Mouse (Mus musculus) intestine, embryonic 15.5 days (tissue): ENCODE results near the gene Birc5. TPM values are rescaled to one million over a fixed set of nuclear protein-coding genes. Genes with fewer than 3 reads are reported as not detected.
A peak's percentile ranks its signal among the peaks of the same experiment; 100 is the strongest.

Experiments
- ATAC-seq: fragments of 200-750 bp; cut with Nextera tagmentation; 2 replicates; pipeline ENCODE4 v1.8.0; 2017; ENCODE audit warnings: moderate TSS enrichment, moderate library complexity
- H3K27ac ChIP-seq: fragments of 300-500 bp; sonication (generic); 2 replicates; pipeline ENCODE4 v1.5.1; 2015; ENCODE audit warnings: mild to moderate bottlenecking, inconsistent platforms
- H3K27me3 ChIP-seq: fragments of 300-500 bp; sonication (generic); replicated peaks from 2 replicates; pipeline ENCODE4 v1.6.1; 2015; ENCODE audit warnings: inconsistent platforms
- H3K36me3 ChIP-seq: fragments of 300-500 bp; sonication (generic); 2 replicates; pipeline ENCODE4 v1.6.1; 2015; ENCODE audit warnings: inconsistent platforms
- H3K4me1 ChIP-seq: fragments of 300-500 bp; sonication (generic); replicated peaks from 2 replicates; pipeline ENCODE4 v1.6.1; 2015; ENCODE audit warnings: inconsistent platforms
- H3K4me2 ChIP-seq: fragments of 300-500 bp; sonication (generic); replicated peaks from 2 replicates; pipeline ENCODE4 v1.6.1; 2015; ENCODE audit warnings: mild to moderate bottlenecking, inconsistent platforms
- H3K4me3 ChIP-seq: fragments of 300-500 bp; sonication (generic); replicated peaks from 2 replicates; pipeline ENCODE4 v1.5.1; 2015; ENCODE audit warnings: inconsistent platforms
- H3K9ac ChIP-seq: fragments of 300-500 bp; sonication (generic); 2 replicates; pipeline ENCODE4 v1.6.1; 2015; ENCODE audit warnings: inconsistent platforms
- H3K9me3 ChIP-seq: fragments of 300-500 bp; sonication (generic); 2 replicates; pipeline ENCODE4 v1.6.1; 2016; ENCODE audit warnings: inconsistent platforms
- WGBS: fragments of 180-500 bp; shearing (Covaris S2); methylation state at CpG from one replicate; pipeline ENCODE4 v1.1.7; 2015; 5-methylcytosine and 5-hydroxymethylcytosine counted together
- polyA plus RNA-seq: library from polyadenylated mRNA; unstranded; fragments of >200 nt; fragmentation: Nextera tagmentation; extraction: Ambion mirVana; gene quantifications from 2 replicates; pipeline ENCODE4 v1.2.1, GENCODE M21; 2015

Birc5 gene
- polyA plus RNA-seq, 1 experiment from 2014 or later = 336 TPM

DNA sequence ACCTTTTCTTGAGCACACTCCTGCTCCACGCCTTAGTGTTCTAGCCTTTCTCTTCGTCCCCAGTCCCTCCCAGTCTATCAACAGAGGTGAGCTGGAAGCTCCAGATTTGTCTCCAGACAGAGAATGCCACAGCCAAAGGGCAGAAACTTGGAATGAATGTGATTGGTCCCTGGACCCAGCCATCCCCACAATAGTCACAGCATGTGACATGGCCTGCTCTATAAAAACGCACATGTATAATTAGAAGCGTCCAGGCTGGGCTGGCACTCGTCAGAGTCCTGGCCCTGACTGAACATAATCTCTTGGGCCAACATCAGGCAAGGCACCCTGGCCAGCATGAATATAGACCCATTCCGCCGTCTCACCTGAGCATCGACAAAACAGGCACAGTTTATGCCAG, 30.0 kb upstream of the Birc5 start:
- H3K27ac ChIP-seq = no peak overlapping the region
- H3K4me2 ChIP-seq = no peak overlapping the region
- H3K9me3 ChIP-seq = no peaks in the 10 kb centered on the region
- 84% methylated on average over 8 of the region's 8 CpGs for WGBS
- peaks cover 48% of the 10 kb centered on the region for H3K36me3 ChIP-seq
- no peak overlapping the region for H3K9ac ChIP-seq
- H3K4me3 ChIP-seq = no peak overlapping the region
- H3K4me1 ChIP-seq = peaks cover 20% of the 10 kb centered on the region
- H3K27me3 ChIP-seq = no peaks in the 10 kb centered on the region
- no peak for ATAC-seq

DNA sequence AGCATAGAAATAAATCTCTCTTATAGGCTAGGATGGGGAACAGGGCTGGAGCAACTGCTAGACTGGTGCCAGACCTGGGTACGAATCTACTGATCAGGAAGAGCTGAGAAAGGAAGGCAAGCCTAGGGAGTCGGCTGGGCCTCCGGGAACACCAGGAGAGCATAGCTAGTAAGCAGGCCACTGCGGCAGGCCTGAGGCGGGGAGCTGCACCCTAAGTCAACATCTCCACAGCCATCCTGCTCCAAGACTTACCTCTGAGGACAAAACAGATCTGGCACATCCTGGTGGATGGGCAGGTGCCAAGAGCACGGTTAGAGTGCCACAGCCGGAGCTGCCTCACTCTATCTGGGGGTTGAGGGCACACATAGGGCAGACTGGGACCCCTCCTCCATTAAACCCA, 28.9 kb upstream of the Birc5 start:
- H3K4me1 ChIP-seq = peaks cover 24% of the 10 kb centered on the region
- H3K9me3 ChIP-seq = no peaks in the 10 kb centered on the region
- no peak overlapping the region for H3K9ac ChIP-seq
- no peak overlapping the region for H3K27ac ChIP-seq
- no peak overlapping the region for H3K4me3 ChIP-seq
- 91% methylated on average over 7 of the region's 7 CpGs for WGBS
- ATAC-seq = no peak
- peaks cover 37% of the 10 kb centered on the region for H3K36me3 ChIP-seq
- no peak overlapping the region for H3K4me2 ChIP-seq
- H3K27me3 ChIP-seq = no peaks in the 10 kb centered on the region

DNA sequence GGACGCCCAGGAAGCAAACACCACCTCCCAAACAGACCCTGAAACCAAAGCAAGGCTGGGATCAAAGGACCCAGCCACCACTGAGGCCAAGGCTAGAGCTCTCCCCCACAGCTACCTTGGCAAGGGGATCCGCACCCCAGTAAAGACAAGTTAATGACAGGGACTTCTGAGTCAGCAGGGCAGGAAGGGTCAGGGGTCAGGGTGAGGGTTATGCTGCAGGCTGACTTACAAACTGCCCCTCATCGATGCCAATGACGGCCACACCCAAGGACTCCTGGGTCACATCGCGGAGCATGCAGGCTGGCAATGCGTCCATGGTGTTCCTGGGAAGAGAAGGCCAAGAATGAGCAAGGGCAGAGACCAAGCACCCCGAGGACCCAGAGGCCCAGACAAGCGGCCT, 27.2 kb upstream of the Birc5 start:
- no peak overlapping the region for H3K9ac ChIP-seq
- WGBS = 83% methylated on average over 9 of the region's 9 CpGs

DNA sequence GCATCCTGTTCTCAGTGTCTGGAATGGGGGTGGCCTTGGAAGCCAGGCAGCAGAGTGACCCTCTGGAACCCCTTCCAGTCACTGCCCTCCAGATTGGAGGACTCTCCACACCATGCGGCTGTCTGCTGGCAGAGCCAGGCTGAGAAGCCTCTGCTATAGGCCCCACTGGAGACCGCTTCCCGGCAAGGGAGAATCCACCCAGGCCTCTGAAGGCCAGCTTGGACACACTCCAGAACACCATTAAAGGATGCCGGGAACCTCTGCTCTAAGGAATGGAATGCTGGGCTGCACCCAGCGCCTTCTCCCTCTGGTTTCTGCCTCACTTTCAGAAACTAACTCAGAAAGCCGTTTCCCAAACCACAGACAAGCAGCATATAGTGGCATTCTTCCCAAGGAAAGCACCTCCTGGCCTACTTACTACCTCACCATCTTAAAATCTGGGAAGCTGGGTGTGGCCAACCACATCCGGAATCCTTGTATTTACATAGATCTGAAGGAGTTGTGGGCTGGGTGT, 26.3 kb upstream of the Birc5 start:
- Histone ChIP-seq H3K9me3 (no peaks in the 10 kb centered on the region), H3K4me2 (peak overlapping the region; percentile 34), H3K9ac (0 out of 2 replicates have a peak overlapping the region, but pooled peaks have one; percentile 15), H3K36me3 (peaks cover 32% of the 10 kb centered on the region), H3K4me1 (peaks cover 38% of the 10 kb centered on the region), H3K4me3 (no peak overlapping the region), H3K27ac (peak overlapping the region; percentile 67), H3K27me3 (no peaks in the 10 kb centered on the region)
- WGBS = 57% methylated on average over 7 of the region's 7 CpGs
- ATAC-seq = no peak

More for the DNA sequence above, 27.2 kb upstream of the Birc5 start:
- Histone ChIP-seq H3K4me1 (peaks cover 29% of the 10 kb centered on the region), H3K27ac (no peak overlapping the region), H3K4me2 (no peak overlapping the region), H3K27me3 (no peaks in the 10 kb centered on the region), H3K36me3 (peaks cover 32% of the 10 kb centered on the region), H3K4me3 (no peak overlapping the region), H3K9me3 (no peaks in the 10 kb centered on the region)
- ATAC-seq = no peak

DNA sequence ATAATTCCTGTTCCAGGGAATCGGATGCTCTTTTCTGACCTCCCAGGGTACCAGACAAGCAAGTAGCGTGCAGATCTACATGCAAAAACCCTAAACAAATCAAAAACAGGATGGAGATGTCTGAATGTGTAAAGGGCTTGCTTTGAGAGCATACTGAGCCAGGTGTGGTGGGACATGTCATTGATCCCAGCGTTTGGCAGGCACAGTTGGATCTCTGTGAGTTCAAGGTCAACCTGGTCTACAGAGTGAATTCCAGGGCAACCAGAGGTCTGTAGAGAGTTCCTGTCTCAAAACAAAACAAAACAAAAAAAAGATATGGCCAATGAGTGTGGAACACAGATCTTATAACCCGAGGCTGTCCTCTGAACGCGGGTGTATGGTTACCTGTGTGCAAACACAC, 25.6 kb upstream of the Birc5 start:
- H3K4me2 ChIP-seq = peak overlapping the region; percentile 79; the same call in 1 of the 2 replicates
- no peak overlapping the region for H3K4me3 ChIP-seq
- peak overlapping the region; percentile 67 for H3K27ac ChIP-seq
- H3K9ac ChIP-seq = no peak overlapping the region
- ATAC-seq = no peak
- WGBS = 93% methylated on average over 6 of the region's 6 CpGs
- peaks cover 44% of the 10 kb centered on the region for H3K4me1 ChIP-seq
- H3K9me3 ChIP-seq = no peaks in the 10 kb centered on the region
- no peaks in the 10 kb centered on the region for H3K27me3 ChIP-seq
- peaks cover 29% of the 10 kb centered on the region for H3K36me3 ChIP-seq

DNA sequence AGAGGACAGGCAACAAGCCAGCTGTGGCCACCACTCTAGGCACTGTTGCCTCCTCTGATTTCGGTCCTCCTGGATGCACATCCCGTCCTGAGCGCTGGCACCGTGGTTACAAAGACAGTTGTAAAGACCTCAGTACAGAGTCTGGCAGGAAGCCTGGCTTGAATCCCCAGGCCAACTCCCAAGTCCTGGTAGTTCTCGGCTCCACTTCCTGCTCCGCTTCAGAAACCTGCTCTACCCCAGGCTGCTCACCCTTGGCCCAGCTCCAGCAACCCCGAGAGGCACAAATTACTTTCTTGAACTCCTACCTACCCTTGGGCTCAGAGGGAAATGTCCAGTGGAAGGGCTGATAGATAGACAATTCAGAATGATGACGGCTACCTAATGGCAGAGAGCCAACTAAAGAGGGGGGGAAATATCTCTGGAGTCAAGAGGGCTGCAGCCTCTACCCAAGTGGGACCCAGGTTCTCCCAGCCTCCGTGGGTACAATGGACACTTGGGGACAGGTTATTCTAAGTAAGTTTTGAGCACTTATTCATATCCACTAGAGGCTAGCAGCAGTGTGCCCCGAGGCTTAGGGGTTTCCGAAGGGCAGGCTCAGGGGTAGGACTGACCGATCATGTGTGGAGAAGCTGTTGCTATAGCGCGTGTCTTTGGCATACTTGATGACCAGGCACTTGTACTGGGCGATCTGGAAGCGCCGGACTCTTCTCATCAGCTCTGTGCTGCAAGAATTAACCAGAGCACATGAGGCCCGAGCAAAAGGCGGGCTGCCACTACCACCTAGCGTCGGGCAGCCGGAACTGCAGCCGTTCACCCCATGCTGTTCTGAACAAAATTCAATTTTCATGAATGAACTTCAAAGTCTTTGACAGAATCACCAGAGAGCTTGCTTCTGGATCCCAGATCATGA, 24.7 kb upstream of the Birc5 start:
- Histone ChIP-seq H3K27ac (peak overlapping the region; percentile 72), H3K9me3 (no peaks in the 10 kb centered on the region), H3K9ac (peak overlapping the region; percentile 65), H3K27me3 (no peaks in the 10 kb centered on the region), H3K36me3 (peaks cover 21% of the 10 kb centered on the region), H3K4me1 (peaks cover 53% of the 10 kb centered on the region), H3K4me2 (peak overlapping the region; percentile 79), H3K4me3 (peak overlapping the region; percentile 59)
- ATAC-seq = peak; percentile 46
- WGBS = 12% methylated on average over 23 of the region's 23 CpGs

DNA sequence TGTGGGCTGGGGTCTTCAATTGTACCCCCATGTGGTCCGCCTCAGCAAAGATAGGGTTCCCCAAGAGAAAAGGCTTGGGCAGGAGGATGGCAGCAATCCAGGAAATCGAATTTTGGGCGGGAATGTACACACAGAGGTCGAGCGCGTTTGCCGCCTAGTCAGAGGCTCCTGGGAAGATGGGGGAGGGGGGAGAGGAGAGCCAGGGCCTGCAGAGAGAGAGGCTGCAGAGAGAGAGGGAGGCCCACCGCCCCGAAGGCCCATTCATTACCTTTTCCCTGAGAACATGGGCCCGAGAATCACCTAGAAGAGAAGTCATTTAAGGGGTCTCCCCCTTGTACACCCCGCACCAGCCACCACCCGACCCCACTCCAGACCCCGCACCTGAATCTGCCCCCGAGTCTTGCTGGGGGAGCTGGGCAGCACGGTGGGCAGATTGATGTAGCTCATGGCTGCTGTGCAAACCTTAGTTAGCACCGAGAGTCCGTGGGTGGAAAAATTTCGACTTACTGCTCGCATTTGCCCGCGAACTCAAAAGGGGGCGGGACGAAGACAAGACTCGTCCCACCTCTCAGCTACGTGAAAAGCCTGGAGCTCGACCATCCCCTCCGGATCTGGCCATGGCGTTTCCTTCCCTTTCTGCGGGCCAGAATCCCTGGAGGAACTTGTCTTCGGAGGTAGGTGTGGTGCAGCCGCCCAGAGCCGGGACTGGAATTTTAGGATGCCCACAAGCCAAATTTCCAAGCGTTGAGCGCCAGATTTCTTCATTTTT, 23.5 kb upstream of the Birc5 start, which contains the start of the genes Afmid and Tk1:
Gene Afmid (plus strand): TSS at position 592 of the 769 bp plus-strand sequence.
Gene Tk1 (minus strand): TSS at position 760 of the 769 bp plus-strand sequence.
- Histone ChIP-seq H3K9ac (peak within 1 kb of the TSS; percentile 65), H3K27ac (peak within 1 kb of the TSS; percentile 89), H3K4me3 (peak within 1 kb of the TSS; percentile 59), H3K9me3 (no peaks in the 10 kb centered on the region), H3K27me3 (no peaks in the 10 kb centered on the region), H3K4me1 (peaks cover 65% of the 10 kb centered on the region), H3K4me2 (peak within 1 kb of the TSS; percentile 79), H3K36me3 (0 out of 2 replicates have a peak, but pooled peaks cover 12% of the 10 kb centered on the region)
- under 1% methylated on average over 34 of the region's 34 CpGs for WGBS
- peak; percentile 72 for ATAC-seq

DNA sequence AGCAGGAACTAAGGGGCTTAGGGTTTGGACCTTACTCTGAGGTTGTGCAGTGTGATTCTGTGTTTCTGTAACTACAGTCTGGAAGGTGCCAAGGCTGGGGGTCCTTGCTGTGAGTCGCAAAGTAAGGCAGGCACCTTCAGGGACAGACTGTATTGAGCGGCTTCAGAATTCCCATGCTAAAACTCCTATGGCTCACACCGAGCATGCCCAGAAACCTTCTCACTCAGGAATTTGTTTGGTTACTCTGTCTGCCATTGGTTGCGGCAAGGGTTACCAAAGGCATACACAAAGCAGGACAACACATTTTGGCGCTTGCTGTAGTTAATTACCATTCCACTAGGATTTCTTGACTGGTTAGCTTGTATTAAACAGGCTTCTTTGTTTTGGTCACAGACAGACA, 22.9 kb upstream of the Birc5 start:
- H3K36me3 ChIP-seq = 0 out of 2 replicates have a peak, but pooled peaks cover 8% of the 10 kb centered on the region
- 8% methylated on average over 5 of the region's 5 CpGs for WGBS
- ATAC-seq = peak; percentile 6; the same call in 1 of the 2 replicates

DNA sequence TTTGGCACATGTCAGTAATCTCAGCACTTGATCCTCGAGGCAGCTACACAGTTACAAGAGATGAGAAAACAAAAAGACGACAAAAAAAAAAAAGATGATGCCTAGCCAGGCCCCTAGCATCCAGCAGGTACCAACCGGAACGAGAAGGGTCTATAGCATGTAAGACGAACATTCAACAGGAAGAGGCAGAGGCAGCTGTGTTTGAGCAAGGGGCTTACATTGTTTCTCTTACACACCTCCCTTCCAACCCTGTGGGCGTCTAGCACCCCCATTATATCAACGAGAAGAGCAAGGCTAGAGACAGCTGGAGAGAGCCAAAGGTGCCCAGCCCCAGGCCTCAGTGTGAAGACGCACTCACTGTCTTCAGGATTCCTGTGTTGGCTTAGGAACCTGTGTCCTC, 22.1 kb upstream of the Birc5 start:
- WGBS = 47% methylated on average over 8 of the region's 8 CpGs
- H3K27ac ChIP-seq = peak overlapping the region; percentile 94
- H3K9ac ChIP-seq = peak overlapping the region; percentile 11; the same call in 1 of the 2 replicates
- H3K9me3 ChIP-seq = no peaks in the 10 kb centered on the region
- H3K36me3 ChIP-seq = 0 out of 2 replicates have a peak, but pooled peaks cover 6% of the 10 kb centered on the region
- peak overlapping the region; percentile 79 for H3K4me2 ChIP-seq
- peaks cover 68% of the 10 kb centered on the region for H3K4me1 ChIP-seq
- no peak for ATAC-seq
- H3K27me3 ChIP-seq = no peaks in the 10 kb centered on the region
- no peak overlapping the region for H3K4me3 ChIP-seq

More for the DNA sequence above, 22.9 kb upstream of the Birc5 start:
- peak overlapping the region; percentile 79 for H3K4me2 ChIP-seq
- H3K9me3 ChIP-seq = no peaks in the 10 kb centered on the region
- H3K27ac ChIP-seq = peak overlapping the region; percentile 89
- H3K9ac ChIP-seq = peak overlapping the region; percentile 65
- peak overlapping the region; percentile 59 for H3K4me3 ChIP-seq
- no peaks in the 10 kb centered on the region for H3K27me3 ChIP-seq
- H3K4me1 ChIP-seq = peaks cover 67% of the 10 kb centered on the region

DNA sequence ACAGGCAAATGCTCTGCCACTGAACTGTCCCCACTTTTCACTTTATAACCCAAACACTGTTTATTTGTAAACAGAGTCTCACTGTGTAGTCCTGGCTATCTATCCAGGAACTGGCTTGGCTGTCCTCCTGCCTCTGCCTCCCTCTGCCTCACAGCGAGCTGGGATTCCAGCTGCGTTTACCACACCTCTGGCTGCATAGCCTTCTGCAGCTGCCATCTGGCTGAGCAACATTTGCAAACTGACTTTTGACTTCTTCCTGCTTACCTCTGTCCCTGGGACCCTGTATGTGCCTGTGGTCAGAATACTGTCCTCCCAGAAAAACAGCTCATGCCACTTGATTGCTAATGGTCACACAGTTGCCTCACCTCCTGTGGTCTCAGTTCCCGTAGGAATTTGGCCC, 21.7 kb upstream of the Birc5 start:
- H3K27ac ChIP-seq = peak overlapping the region; percentile 94
- 39% methylated on average over 3 of the region's 3 CpGs for WGBS
- no peaks in the 10 kb centered on the region for H3K9me3 ChIP-seq
- H3K9ac ChIP-seq = peak overlapping the region; percentile 11
- 0 out of 2 replicates have a peak, but pooled peaks cover 5% of the 10 kb centered on the region for H3K36me3 ChIP-seq
- peaks cover 69% of the 10 kb centered on the region for H3K4me1 ChIP-seq
- H3K4me2 ChIP-seq = peak overlapping the region; percentile 79
- H3K27me3 ChIP-seq = no peaks in the 10 kb centered on the region
- no peak overlapping the region for H3K4me3 ChIP-seq
- no peak for ATAC-seq

DNA sequence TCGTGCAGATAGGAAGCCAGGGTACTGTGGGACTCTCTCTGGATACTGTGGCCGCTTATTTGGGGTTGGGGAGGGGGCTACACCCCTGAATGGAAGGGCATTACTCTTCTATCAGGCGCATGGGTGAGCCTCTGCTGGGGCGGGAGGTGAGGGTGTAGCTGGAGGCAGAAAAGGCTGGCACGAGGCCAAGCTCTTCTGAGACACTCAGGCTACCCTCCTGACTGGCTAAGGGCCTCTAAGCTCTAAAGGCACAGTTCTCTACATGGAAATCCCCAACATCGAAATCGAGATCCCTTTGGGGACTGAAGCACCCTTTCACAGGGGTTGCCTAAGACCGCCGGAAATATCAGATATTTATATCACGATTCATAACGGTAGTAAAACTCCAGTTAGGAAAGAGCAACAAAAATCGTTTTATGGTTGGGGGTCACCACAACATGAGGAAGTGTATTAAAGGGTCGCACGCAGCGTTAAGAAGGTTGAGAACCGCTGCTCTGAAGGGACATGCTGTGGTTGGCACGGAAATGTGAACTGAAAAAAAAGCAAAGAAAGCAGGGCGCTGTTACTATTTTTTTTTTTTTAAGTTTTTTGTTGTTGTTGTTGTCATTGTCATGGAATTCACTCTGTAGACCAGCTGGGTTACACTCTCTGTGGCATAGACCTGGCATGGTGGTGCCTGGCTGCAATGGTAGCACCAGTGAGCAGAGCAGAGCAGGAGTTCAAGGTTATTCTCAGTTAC, 20.7 kb upstream of the Birc5 start:
- H3K27ac ChIP-seq = peak overlapping the region; percentile 94
- 0 out of 2 replicates have a peak, but pooled peaks cover 1% of the 10 kb centered on the region for H3K36me3 ChIP-seq
- peak overlapping the region; percentile 79 for H3K4me2 ChIP-seq
- 56% methylated on average over 18 of the region's 18 CpGs for WGBS
- no peak overlapping the region for H3K4me3 ChIP-seq
- ATAC-seq = peak; percentile 31; the same call in 1 of the 2 replicates
- H3K9me3 ChIP-seq = no peaks in the 10 kb centered on the region
- H3K27me3 ChIP-seq = no peaks in the 10 kb centered on the region
- H3K9ac ChIP-seq = peak overlapping the region; percentile 11; the same call in 1 of the 2 replicates
- peaks cover 63% of the 10 kb centered on the region for H3K4me1 ChIP-seq
